Mouse (Mus musculus): Measurements from ENCODE around the gene 4933430I17Rik. TPM values are rescaled to one million over a fixed set of nuclear protein-coding genes. Genes with fewer than 3 reads are reported as not detected.

Gene 4933430I17Rik
- total RNA-seq, 4 experiments from 2014 or later, result 0.16 TPM; not detected in 3

Other genes with a start within 250 kb of the 4933430I17Rik start
- 10 to 100 TPM; 18.1 to 22.2 (median 20.3) TPM for gene Fkbp15, start 164.8 kb upstream of the 4933430I17Rik start, total RNA-seq (2022)
- 10 to 100 TPM; 14.2 to 18.2 (median 15.2) TPM for gene Slc31a1, start 164.6 kb upstream of the 4933430I17Rik start, total RNA-seq (2022)
- gene Cdc26, start 116.7 kb upstream of the 4933430I17Rik start, total RNA-seq (2022), result 10 to 100 TPM; 43.2 to 50.7 (median 47.0) TPM
- 10 to 100 TPM; 10.0 to 11.8 (median 10.3) TPM for gene Prpf4, start 116.6 kb upstream of the 4933430I17Rik start, total RNA-seq (2022)
- not detected for gene Rnf183, start 90.1 kb upstream of the 4933430I17Rik start, total RNA-seq (2022)
- under 1 TPM; 0.44 to 0.90 (median 0.61) TPM for gene Wdr31, start 54.5 kb upstream of the 4933430I17Rik start, total RNA-seq (2022)
- under 1 TPM in 2 of 4 experiments, not detected in 2; 0.16 to 0.23 TPM for gene Bspry, start 45.3 kb upstream of the 4933430I17Rik start, total RNA-seq (2022)
- gene Hdhd3, start 21.9 kb upstream of the 4933430I17Rik start, total RNA-seq (2022), result 1 to 10 TPM; 4.7 to 6.9 (median 5.3) TPM
- 10 to 100 TPM; 71.0 to 88.7 (median 82.7) TPM for gene Alad, start 5.5 kb upstream of the 4933430I17Rik start, total RNA-seq (2022)
- 10 to 100 TPM; 16.9 to 21.1 (median 17.9) TPM for gene Pole3, start 301 bp upstream of the 4933430I17Rik start, total RNA-seq (2022)
- gene Rgs3, start 34.5 kb downstream of the 4933430I17Rik start, total RNA-seq (2022), result 10 to 100 TPM; 25.6 to 34.3 (median 30.5) TPM

Measured in heart, adult 8-10 months (tissue).